Mouse (Mus musculus) lung, adult 18-20 months (tissue): ENCODE data around the gene Runx2.

Source experiments
- DNase-seq, 2 experiments: peaks; one replicate each; pipeline ENCODE4 v3.0.0; 2022; ENCODE audit warnings: mixed read lengths in 2 of 2

Runx2 gene

GRCm38 (mm10) chr17:44766975-44767374 lies 47.6 kb downstream of the Runx2 start:
- DNase-seq, result no peak

DNA sequence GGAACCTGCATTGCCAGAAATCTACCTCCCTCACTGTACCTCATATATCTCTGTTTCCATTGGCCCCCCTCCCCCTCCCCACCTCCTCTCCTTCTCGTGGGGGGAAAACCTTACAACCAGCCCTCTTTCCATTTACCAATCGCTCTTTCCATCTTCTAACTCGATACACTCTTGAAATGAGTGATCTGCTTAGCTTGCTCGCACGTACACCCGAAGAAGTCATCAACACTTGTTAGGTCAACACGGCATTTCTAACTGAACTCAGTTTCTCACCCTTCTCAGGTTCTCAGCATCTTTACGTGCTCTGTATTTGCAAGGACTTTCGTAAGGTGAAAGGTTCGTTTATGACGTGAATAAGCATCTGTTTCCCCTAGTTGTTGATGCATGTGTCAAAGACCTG lies 48.3 kb downstream of the Runx2 start:
- no peak for DNase-seq

- no peak for DNase-seq
These were observed 69.2 kb downstream of the Runx2 start for GRCm38 (mm10) chr17:44745378-44745777.

DNA sequence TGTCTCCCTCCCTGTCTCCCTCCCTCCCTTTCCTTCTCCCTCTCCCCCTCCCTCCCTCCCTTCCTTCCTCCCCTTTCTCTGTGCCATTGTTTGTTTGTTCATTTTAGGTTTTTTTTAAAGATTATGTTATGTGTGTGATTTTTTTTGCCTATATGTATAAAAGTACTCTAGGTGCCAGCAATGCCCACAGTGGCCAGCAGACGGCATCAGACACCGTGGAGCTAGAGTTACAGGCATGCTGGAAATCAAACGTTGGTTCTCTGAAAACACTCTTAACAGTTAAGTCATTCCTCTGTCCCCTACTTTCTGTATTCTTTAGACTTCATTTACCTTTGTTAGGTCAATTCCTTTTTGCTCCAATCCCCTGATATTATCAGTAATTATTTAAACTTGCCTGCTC lies 70.8 kb downstream of the Runx2 start:
- no peak for DNase-seq

DNA sequence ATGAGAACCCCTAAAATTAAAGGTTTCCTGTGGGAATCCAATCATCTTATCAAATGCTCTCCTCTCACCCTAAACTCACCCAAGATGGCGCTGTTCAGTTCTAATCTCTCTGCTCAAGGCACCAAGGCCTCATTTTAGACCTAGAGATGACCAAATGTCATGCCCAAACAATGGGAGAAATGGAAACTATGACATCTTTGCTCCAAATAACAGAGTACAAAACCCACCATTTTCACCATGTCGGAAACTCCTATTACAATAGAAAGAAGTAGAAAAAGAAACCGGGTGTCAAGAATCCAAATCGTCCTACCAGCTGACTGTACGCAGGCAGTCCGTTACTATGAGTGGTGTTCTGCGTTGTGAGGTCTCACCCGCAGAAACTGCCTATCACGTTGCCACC lies 72.4 kb downstream of the Runx2 start:
- no peak for DNase-seq

- DNase-seq, result no peak
These were observed 76.4 kb downstream of the Runx2 start for GRCm38 (mm10) chr17:44738121-44738637.

- DNase-seq, result peak in 1 of 2 experiments; percentile 9
These were observed 77.1 kb downstream of the Runx2 start for GRCm38 (mm10) chr17:44737275-44738120.

- DNase-seq, result peak; percentile 70 to 76
These were observed 78.5 kb downstream of the Runx2 start for GRCm38 (mm10) chr17:44735991-44736561.

GRCm38 (mm10) chr17:44735223-44735990 lies 79.2 kb downstream of the Runx2 start:
- DNase-seq, result peak; percentile 30 to 39

DNA sequence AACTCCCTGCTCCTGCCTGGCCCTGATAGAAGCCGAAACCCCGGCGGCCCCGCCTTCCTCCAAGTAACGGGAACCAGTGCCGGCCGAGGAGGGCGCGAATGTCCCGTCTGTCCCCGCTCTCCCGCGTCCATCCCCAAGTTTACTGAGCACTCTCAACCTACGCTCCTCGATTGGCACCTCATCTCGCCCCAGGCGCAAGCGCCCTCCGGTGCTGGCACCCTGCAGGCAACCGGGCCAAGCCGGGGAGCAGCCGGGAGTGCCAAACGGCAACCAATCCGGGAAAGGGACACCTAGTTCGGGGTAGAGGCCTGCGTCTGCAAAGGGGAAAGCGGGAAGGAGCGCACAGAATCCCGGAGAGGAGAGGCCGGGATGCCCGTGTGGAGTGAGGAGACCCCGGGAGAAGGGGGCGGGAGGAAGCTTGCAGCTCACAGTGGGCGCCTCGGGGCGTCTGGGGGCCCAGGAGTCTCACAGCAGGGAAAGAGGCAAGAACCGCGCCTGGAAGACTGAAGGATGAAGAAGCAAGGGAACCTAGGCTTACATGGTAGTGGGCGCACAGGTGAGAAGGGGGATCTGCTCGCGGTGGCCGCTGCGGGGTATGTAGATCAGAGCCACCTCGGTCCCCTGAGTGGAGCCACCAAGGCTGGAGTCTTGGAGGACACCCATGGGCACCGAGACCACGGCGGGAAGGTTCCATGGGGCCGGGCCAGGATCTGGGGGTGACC lies 79.9 kb downstream of the Runx2 start:
- DNase-seq, result peak; percentile 54 to 58

- no peak for DNase-seq
These were observed 80.9 kb downstream of the Runx2 start for GRCm38 (mm10) chr17:44733544-44734310.

- DNase-seq, result no peak
These were observed 86.1 kb downstream of the Runx2 start for GRCm38 (mm10) chr17:44728464-44728863.

- no peak for DNase-seq
These were observed 86.9 kb downstream of the Runx2 start for GRCm38 (mm10) chr17:44727675-44728074.

DNA sequence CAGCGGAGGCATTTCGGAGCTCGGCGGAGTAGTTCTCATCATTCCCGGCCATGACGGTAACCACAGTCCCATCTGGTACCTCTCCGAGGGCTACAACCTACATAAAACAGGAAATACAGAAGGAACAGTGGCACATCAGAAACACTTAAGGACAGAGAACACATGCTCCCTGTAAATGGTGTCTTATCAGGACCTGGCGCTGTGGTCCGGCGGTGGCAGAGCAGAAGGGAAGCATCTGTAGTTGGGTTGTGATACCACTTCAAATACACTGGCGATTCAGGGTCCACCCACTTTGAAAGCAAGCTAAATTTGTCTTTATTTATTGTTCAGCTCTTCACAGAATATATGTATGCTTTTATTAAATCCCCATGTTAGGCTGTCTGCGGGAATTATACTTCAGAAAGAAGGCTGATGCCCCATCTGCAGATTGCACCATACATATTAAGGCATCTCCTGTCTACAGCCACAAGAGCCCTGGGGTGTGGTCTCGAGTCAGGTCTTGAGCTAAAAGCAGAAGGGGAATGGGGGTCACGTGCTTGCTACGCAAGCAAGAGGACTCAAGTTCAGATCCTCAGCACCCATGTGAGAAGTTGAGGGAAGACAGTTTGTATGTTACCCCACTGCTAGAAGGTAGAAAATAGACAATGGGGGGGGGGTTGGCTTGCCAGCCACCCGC lies 89.7 kb downstream of the Runx2 start:
- peak in 1 of 2 experiments; percentile 24 for DNase-seq

DNA sequence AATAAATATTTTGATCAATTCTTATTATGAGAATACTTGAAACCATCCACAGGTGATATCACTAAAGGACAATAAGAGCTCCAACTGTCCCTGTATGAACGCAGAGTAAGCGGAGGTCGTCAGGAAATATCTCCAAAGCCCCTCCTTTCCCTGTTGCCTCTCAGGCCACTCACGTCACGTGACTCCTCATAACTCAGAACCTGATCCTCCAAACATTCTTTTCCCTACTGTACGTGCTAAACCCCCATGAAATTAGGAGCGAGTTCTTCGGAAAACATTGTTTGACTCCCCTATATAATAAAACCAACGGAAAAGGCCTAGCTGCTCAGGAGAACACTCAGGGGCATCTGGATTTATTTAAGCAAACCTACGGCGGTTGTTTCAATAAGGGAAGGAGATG lies 90.3 kb downstream of the Runx2 start:
- DNase-seq, result no peak

DNA sequence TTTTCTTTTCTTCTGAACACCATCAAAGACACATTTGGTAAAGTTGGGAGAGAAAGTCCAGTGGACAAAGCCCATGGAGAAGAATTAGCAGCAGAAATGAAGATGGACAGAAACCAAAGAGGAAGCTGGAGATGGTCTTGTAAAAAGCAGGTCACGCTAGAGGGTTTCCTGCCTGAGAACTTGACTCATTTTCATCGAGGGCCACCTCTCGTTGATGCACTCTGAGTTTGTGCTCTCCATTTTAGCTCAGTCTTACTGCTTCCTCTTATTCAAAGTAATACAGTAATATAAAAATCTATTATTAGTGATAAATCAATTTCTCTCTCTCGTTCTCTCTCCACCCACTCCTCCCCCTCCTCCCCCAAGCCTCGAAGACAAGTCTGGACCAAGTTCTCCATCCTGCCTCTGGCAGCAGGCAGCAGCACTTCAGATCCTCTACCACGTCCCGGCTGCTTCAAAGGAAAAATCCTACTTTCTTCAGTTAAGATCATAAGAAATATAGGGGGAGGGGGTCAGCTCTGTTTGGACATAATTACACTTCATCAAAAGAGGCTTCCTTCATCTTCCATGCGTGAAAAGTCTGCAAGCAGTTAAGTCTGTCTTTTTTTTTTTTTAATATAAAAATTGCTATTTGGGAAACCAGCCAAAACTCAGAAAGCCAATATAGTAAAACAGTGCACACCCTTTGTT lies 92.3 kb downstream of the Runx2 start:
- no peak for DNase-seq

DNA sequence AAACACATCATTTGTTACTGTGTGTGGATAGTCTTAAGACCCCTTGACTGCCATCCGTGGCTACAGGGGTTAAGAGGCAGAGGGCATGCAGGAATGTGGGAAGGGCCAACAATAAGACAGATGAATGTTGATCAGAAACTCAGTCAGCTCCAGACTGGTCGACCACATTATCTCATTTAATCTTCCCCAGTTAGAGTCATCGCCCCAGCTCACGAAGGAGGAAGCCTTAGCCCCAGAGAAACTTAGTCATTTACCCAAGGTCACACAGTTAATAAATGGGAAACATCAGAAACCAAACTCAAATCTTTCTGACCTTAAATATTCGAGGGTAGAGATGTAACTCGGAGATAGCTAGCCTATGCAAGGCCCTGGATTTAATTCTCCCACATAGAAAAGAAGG lies 96.0 kb downstream of the Runx2 start:
- DNase-seq, result no peak

DNA sequence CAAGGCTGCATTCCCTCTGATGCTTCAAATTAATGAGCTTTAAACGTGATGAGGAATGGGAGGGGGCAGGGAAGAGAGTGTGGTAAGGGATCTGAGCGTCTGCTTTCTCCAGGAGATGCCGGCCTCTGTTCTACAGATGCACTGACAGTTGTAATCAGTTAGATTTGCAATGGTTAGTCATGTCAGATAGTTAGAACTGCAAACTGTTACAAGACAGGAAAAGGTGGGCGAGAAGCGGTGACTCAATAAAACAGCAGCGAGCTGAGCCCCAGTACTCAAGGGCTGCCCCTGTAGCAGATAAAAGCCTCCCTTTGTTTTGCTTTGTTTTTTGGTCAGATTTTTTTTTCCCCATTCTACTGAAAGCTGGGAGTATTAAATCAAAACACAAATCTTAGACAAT lies 96.6 kb downstream of the Runx2 start:
- no peak for DNase-seq

DNA sequence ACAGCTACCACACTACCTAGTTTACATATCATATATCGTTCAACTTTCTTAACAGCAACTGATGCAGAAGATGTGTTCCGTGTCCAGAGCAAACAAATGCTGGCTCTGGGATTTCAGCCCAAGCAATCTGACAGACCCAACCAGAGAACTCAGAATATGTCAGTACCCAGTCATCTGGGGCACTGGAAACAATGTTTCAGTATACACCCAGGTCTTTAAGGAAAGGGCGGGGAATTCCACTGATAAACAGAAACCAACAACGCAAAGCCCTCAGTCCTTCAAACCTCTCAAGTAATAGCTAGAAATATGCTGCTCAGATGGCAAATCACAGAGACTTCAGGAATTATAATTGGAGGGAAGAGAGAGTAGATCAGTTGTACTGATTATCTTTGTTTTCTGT lies 100.5 kb downstream of the Runx2 start:
- DNase-seq, result no peak

GRCm38 (mm10) chr17:44713404-44713803 lies 101.2 kb downstream of the Runx2 start:
- no peak for DNase-seq
